Mouse (Mus musculus) Muller cell, postnatal 12 days (primary cell): ENCODE results near the gene Rnf222.
A peak's percentile ranks its signal among the peaks of the same experiment; 100 is the strongest.

Source experiments
- DNase-seq: peaks from one replicate; pipeline ENCODE4 v3.0.0-alpha.2; 2015; ENCODE audit errors: inconsistent ontology term

The Rnf222 gene

DNA sequence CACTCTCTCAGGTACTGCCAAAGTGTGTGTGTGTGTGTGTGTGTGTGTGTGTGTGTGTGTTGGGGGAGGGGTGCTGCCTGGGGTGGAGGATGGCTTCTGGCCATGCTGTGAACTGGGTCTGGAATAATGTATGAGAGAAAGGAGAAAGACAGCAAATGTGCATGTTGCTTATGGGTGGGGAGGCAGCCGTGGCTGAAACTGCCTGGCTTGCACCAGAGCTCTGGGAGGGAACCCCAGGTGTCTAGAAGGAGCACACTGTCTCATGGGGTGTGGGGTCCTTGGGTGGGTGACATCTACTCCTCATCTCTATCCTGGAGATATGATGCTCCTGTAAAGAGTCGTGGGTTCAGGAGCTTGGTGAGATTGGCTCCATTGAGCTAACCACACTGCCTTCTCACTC lies 300 bp downstream of the Rnf222 start:
- DNase-seq: no peak

GRCm38 (mm10) chr11:68890625-68891024 lies 2.3 kb downstream of the Rnf222 start:
- DNase-seq: no peak

DNA sequence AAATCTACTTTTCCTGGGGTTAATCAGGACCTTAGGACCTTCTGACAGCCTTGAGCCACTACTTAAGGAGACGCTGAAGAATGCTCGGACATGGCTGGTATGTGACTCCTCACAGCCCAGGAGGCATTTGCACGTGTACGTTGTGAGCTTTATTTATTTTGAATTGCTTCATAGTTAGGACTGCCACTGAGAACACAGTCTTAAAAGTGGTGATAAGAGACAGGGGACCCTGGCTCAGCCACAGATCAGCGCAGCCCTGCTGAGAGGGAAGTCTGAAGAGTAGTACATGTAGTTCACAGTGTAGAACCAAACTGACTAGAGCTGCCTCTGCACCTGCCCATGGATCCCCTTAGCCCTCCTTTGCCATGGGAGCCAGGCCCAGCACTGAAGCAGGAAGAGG lies 3.5 kb downstream of the Rnf222 start:
- no peak for DNase-seq

DNA sequence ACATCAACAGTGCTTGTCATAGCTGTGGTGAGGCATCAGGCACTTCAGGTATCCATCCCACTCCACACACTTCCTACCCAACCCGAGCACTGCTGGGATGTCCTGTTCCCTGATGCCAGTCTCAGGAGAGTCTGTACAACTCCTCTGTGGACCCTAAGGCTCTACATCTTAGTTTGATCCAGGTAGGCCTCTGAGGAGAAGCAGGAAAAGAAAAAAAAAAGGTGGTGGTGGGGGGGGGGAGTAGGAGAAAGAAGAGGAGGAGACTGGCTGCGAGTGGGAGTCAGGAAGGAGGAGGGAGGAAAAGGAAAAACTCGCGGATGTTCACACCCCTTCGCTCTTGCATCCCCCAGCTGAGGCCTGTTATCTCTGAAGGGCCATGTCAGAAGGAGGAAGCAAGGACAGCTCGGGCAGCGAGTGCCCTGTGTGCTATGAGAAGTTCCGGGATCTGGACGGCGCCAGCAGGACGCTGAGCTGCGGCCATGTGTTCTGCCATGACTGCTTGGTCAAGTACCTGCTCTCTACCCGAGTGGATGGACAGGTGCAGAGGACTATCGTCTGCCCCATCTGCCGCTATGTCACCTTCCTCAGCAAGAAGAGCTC lies 4.0 kb downstream of the Rnf222 start:
- DNase-seq: no peak

DNA sequence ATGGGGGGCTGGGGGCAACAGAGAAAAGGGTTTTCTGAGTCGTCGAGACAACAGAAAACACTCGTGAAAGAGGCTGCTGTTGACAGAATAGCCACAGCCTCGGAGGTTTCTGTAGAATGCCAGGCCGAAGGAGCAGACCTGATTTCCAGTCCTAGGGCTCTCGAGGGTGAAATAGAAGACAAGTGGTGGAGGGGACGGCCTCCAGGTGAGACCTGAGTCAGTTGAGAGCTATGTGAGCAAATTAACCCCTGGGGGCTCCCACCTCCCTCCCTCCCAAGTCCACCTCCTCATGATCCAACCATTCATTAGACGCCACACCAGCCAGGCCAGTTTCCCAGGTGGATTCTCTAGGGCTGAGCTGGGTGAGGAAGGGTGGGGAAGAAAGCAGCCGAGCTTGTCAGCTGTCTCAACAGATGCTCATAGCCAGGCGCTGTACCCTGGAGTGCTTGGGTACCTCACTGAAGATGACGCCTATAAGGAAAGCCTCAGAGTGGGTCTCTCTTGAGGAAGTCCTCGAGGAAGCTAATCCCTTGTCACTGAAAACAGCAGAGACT lies 5.6 kb downstream of the Rnf222 start:
- no peak for DNase-seq

- DNase-seq: no peak
Observed at GRCm38 (mm10) chr11:68896247-68896646, 7.9 kb downstream of the Rnf222 start.

DNA sequence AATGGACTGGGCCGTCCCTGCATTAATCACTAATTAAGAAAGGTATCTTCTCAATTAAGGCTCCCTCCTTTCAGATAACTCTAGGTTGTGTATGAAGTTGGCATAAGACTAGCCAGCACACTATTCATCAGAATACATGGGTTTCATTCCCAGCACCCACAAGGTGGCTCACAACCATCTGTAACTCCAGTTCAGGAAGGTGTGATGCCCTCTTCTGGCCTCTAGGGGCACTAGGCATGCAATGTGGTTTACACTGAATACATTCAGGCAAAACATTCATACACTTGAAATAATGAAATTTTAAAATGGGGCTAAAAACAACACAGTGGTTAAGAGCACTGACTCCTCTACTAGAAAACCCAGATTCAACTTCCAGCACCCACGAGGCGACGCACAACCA lies 8.8 kb downstream of the Rnf222 start:
- no peak for DNase-seq

DNA sequence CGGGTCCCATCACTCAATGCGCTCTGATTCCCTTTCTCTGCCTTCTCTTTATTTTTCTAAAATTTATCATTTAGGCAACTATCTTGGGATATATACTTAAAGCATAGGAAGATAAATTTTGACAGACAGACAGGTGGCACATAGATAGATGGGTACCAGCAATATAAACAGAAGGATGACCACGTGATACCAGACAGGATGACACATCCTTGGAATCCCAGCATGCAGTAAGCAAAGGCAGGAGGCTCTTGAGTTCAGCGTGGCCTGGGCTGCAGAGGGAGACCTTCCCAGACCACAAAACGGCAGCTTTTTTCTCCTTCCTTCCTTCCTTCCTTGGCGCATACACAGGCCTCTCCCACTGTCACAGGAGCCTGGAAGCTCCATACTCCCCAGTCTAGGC lies 9.5 kb downstream of the Rnf222 start:
- no peak for DNase-seq

- DNase-seq: no peak
Observed at GRCm38 (mm10) chr11:68898790-68899189, 10.4 kb downstream of the Rnf222 start.

- no peak for DNase-seq
Observed at GRCm38 (mm10) chr11:68899815-68900214, 11.5 kb downstream of the Rnf222 start.

- DNase-seq: no peak
Observed at GRCm38 (mm10) chr11:68900519-68901350, 12.4 kb downstream of the Rnf222 start.

DNA sequence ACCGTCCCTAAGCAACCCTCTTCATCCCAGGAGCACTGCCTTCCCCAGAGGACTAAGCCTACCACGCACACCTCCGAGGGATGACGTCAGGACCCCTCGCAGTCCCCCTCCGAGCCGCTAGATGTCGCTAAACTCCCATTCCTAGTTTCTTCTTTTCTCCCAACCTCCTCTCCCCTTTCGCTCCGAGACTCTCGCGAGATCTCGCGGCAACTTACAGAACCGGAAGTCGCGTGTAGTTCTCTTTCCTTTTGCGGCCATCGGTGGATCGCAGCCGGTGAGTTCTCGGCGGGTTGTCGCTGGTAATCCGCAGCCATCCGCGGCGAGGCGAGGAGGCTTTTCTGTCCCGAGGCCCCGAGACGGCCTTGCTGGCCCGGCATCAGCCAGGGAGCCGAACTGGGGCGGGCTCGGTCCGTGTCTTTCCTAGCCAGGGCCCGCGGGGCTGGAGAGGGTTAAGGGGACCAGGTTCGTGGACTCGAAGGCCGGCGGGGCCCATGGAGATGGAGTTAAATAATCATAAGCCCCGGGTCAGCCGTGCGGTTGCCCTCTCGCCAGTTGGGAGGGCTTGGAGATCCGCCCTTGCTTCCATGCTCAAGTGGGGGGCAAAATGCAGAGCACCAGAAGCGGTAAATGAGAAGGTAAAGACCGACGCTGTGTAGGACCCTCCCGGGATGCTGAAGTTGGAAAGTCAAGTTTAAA lies 13.1 kb downstream of the Rnf222 start, which contains the start of gene Rpl26:
Rpl26 (plus strand) TSS at position 233 of the 696 bp plus-strand sequence.
- peak; percentile 98 for DNase-seq

GRCm38 (mm10) chr11:68902047-68902364 lies 13.7 kb downstream of the Rnf222 start:
- DNase-seq: no peak

DNA sequence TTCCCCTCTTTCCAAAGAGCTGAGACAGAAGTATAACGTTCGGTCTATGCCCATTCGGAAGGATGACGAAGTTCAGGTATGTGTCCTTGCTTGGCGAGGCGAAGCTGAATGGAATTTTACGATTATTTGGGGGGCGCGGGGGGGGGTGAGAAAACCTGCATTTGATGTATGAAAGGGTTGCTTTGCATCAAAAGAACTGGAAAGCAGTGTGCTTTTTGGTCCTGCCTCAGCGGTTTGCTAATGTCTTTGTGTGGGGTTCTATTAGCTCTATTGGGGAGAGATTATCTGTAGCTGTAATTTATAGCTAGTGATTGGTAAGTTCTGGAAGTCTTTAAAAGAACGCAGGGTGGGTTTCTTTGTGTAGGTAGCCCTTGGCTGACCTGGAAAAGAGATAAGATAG lies 14.0 kb downstream of the Rnf222 start:
- no peak for DNase-seq

DNA sequence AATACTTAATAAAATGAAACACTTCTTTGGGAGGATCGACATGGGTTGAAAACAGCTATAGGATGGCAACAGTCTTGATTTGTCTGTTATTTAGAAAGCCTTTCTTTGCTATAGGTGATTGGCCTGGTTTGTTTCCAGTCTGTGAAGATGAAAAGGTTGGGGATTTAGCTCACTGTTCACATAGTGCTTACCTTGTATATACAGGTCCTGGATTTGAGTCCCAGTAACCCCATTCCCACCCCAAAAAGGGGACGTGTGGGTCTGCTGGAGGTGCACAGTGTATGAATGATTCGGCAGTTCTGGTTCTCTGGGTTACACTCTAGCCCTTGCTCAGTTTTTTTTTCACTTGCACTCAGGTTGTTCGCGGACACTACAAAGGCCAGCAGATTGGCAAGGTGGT lies 14.5 kb downstream of the Rnf222 start:
- DNase-seq: no peak

GRCm38 (mm10) chr11:68903775-68904174 lies 15.4 kb downstream of the Rnf222 start:
- no peak for DNase-seq

DNA sequence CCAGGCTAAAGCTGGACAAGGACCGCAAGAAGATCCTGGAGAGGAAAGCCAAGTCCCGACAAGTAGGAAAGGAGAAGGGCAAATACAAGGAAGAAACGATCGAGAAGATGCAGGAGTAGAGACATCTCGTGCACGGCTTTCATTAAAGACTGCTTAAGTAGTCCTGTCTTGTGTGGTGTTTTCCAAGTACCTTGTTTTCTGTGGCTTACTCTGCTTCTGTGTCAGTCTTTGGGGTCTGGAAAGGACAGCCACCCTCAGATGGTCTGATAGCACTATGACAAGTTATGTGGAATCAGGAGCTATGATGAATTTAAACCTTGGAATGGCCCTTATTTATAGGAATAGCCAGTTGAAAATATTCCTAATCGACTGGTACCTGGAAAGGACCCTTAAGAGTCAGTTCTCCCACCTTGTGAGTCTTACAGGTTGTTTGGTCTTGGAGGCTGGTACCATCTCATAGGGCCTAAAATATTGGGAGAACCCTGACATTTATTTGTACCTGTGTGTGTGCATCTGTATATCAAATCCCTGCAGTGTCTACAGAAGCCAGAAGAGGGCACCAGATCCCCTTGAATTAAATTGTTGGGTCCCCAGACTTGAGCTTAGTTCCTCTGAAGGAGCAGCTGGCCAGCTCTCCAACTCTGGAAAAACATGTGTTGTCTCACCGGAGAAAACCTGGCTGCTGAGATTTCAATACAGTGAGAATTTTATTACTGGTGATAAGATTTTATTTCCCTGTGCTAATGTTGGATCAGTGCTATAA lies 16.2 kb downstream of the Rnf222 start:
- DNase-seq: peak; percentile 41

GRCm38 (mm10) chr11:68905138-68905531 lies 16.8 kb downstream of the Rnf222 start:
- DNase-seq: no peak

DNA sequence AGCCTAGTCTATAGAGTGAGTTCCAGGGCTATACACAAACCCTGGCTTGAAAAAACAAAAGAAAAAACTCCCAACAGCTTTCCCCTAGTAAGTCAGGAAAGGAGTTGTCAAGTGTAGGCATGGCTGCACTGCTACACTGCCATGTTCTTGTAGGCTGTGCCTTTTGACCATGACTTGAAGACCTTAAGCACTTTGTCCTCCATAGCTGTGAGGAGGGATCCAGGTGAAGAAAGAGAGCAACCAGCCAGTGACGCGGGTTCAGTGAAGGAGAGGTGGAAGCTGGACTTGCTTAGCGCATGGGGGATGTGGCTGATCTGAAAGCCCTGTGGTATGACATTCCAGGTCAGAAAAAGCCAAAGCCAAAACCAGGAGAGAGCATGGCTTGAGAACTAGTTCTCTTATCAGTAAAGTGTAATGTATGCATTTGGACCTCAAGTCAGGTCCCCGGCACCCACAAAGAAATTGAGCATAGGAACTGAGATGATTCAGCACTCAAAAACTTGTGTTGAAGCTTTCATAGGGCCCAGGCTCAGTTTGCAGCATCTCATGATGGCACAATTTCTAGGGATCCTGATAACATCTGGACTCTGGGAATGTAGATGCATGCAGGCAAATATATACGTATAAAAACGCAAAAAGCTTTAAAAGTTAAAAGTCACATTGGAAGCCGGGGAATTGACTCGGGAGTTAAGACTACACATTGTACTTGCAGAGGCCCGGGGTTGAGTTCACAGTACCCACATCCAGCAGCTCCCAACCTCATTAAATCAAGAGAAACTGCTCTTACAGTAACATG lies 17.5 kb downstream of the Rnf222 start:
- DNase-seq: no peak

- DNase-seq: peak; percentile 56
Observed at GRCm38 (mm10) chr11:68906461-68906790, 18.1 kb downstream of the Rnf222 start.

- no peak for DNase-seq
Observed at GRCm38 (mm10) chr11:68907251-68907650, 18.9 kb downstream of the Rnf222 start.
